Mouse (Mus musculus) lung, embryonic 14.5 days (tissue): ENCODE measurements at regions not wholly inside any gene's neighbourhood (a gene's known extent, or its start where the extent isn't known, plus 50 kb on each side); places are given as distances from the start of the nearest gene placed in this dataset.
A peak's percentile ranks its signal among the peaks of the same experiment; 100 is the strongest.

Experiments
- ATAC-seq: fragments of 200-750 bp; cut with Nextera tagmentation; 2 replicates; pipeline ENCODE4 v1.8.0; 2017; ENCODE audit warnings: mild to moderate bottlenecking, moderate TSS enrichment, moderate library complexity; ENCODE audit not compliant: insufficient read depth
- DNase-seq: peaks from one replicate; pipeline ENCODE4 v3.0.0-alpha.2; 2015
- H3K27ac ChIP-seq: fragments of 300-500 bp; sonication (generic); 2 replicates; pipeline ENCODE4 v1.5.1; 2014; ENCODE audit warnings: low read depth, mild to moderate bottlenecking, moderate library complexity
- H3K27me3 ChIP-seq: fragments of 300-500 bp; sonication (generic); 2 replicates; pipeline ENCODE4 v1.6.1; 2014; ENCODE audit warnings: low read length, control low read depth; ENCODE audit not compliant: insufficient read depth
- H3K36me3 ChIP-seq: fragments of 300-500 bp; sonication (generic); 2 replicates; pipeline ENCODE4 v1.6.1; 2014; ENCODE audit warnings: control low read depth; ENCODE audit not compliant: insufficient read depth
- H3K4me1 ChIP-seq: fragments of 300-500 bp; sonication (generic); 2 replicates; pipeline ENCODE4 v1.6.1; 2014; ENCODE audit warnings: antibody characterized with exemption, control low read depth; ENCODE audit not compliant: insufficient read depth
- H3K4me2 ChIP-seq: fragments of 300-500 bp; sonication (generic); 2 replicates; pipeline ENCODE4 v1.6.1; 2014; ENCODE audit warnings: mild to moderate bottlenecking
- H3K4me3 ChIP-seq: fragments of 300-500 bp; sonication (generic); 2 replicates; pipeline ENCODE4 v1.5.1; 2014; ENCODE audit warnings: low read depth, low read length
- H3K9ac ChIP-seq: fragments of 300-500 bp; sonication (generic); 2 replicates; pipeline ENCODE4 v1.6.1; 2014
- H3K9me3 ChIP-seq: fragments of 300-500 bp; sonication (generic); 2 replicates; pipeline ENCODE4 v1.6.1; 2016; ENCODE audit warnings: low read depth, low read length, control low read depth
- CTCF ChIP-seq: IDR thresholded peaks from 2 replicates; pipeline ENCODE4 v1.5.1; 2016; ENCODE audit warnings: antibody characterized with exemption, low read depth
- WGBS: fragments of 180-500 bp; shearing (Covaris S2); extraction: QIAGEN DNeasy Blood & Tissue Kit; methylation state at CpG from one replicate; pipeline ENCODE4 v1.1.7; 2014; 5-methylcytosine and 5-hydroxymethylcytosine counted together

- 70% methylated on average over 2 of the region's 2 CpGs for WGBS
- no peak overlapping the region for H3K4me3 ChIP-seq
Observed at GRCm38 (mm10) chr4:114317076-114317475, 89.4 kb upstream of the Trabd2b start.

GRCm38 (mm10) chr4:114320076-114320475 lies 86.4 kb upstream of the Trabd2b start:
- Histone ChIP-seq H3K4me1 (no peaks in the 10 kb centered on the region), H3K4me2 (no peak overlapping the region), H3K27me3 (no peaks in the 10 kb centered on the region), H3K27ac (no peak overlapping the region), H3K9ac (no peak overlapping the region), H3K9me3 (no peaks in the 10 kb centered on the region), H3K36me3 (no peaks in the 10 kb centered on the region), H3K4me3 (no peak overlapping the region)
- 57% methylated on average over 1 of the region's 1 CpGs for WGBS
- DNase-seq (no peak), ATAC-seq (no peak)
- no peak for TF ChIP-seq CTCF

More at GRCm38 (mm10) chr4:114317076-114317475, 89.4 kb upstream of the Trabd2b start:
- no peak overlapping the region for H3K4me2 ChIP-seq
- no peak overlapping the region for H3K27ac ChIP-seq
- no peaks in the 10 kb centered on the region for H3K36me3 ChIP-seq
- no peaks in the 10 kb centered on the region for H3K27me3 ChIP-seq
- TF ChIP-seq CTCF: no peak
- H3K4me1 ChIP-seq: no peaks in the 10 kb centered on the region
- no peaks in the 10 kb centered on the region for H3K9me3 ChIP-seq
- no peak overlapping the region for H3K9ac ChIP-seq
- no peak for ATAC-seq
- DNase-seq: no peak

GRCm38 (mm10) chr4:114321516-114322339 lies 84.8 kb upstream of the Trabd2b start:
- TF ChIP-seq CTCF: no peak
- Histone ChIP-seq H3K27me3 (no peaks in the 10 kb centered on the region), H3K9me3 (no peaks in the 10 kb centered on the region), H3K27ac (no peak overlapping the region), H3K4me2 (no peak overlapping the region), H3K4me1 (no peaks in the 10 kb centered on the region), H3K4me3 (no peak overlapping the region), H3K36me3 (no peaks in the 10 kb centered on the region), H3K9ac (no peak overlapping the region)
- no peak for DNase-seq
- ATAC-seq: no peak
- WGBS: 35% methylated on average over 3 of the region's 3 CpGs

- Histone ChIP-seq H3K27me3 (no peaks in the 10 kb centered on the region), H3K4me1 (no peaks in the 10 kb centered on the region), H3K4me3 (no peak overlapping the region), H3K9ac (no peak overlapping the region), H3K36me3 (no peaks in the 10 kb centered on the region), H3K9me3 (no peaks in the 10 kb centered on the region), H3K27ac (no peak overlapping the region), H3K4me2 (no peak overlapping the region)
- no peak for ATAC-seq
- DNase-seq: no peak
- WGBS: 82% methylated on average over 1 of the region's 1 CpGs
- no peak for TF ChIP-seq CTCF
Observed at GRCm38 (mm10) chr4:114329978-114330377, 76.5 kb upstream of the Trabd2b start.

- DNase-seq (no peak), ATAC-seq (no peak)
- H3K4me3 ChIP-seq: no peak overlapping the region
- H3K27me3 ChIP-seq: no peaks in the 10 kb centered on the region
- H3K4me1 ChIP-seq: no peaks in the 10 kb centered on the region
- H3K36me3 ChIP-seq: no peaks in the 10 kb centered on the region
- H3K9ac ChIP-seq: no peak overlapping the region
- no peaks in the 10 kb centered on the region for H3K9me3 ChIP-seq
- WGBS: 74% methylated on average over 3 of the region's 3 CpGs
- H3K4me2 ChIP-seq: no peak overlapping the region
- no peak overlapping the region for H3K27ac ChIP-seq
- no peak for TF ChIP-seq CTCF
Observed at GRCm38 (mm10) chr4:114331161-114331560, 75.4 kb upstream of the Trabd2b start.

- H3K4me2 ChIP-seq: no peak overlapping the region
- no peaks in the 10 kb centered on the region for H3K9me3 ChIP-seq
- ATAC-seq (no peak), DNase-seq (no peak)
- 80% methylated on average over 2 of the region's 2 CpGs for WGBS
- no peak overlapping the region for H3K4me3 ChIP-seq
- H3K9ac ChIP-seq: no peak overlapping the region
- H3K4me1 ChIP-seq: no peaks in the 10 kb centered on the region
- no peak for TF ChIP-seq CTCF
- H3K27ac ChIP-seq: no peak overlapping the region
- H3K36me3 ChIP-seq: no peaks in the 10 kb centered on the region
- no peaks in the 10 kb centered on the region for H3K27me3 ChIP-seq
Observed at GRCm38 (mm10) chr4:114334850-114335249, 71.7 kb upstream of the Trabd2b start.

- no peak overlapping the region for H3K4me3 ChIP-seq
- DNase-seq: peak; percentile 85
- H3K9ac ChIP-seq: no peak overlapping the region
- WGBS: 15% methylated on average over 4 of the region's 4 CpGs
- no peaks in the 10 kb centered on the region for H3K27me3 ChIP-seq
- H3K4me1 ChIP-seq: no peaks in the 10 kb centered on the region
- no peaks in the 10 kb centered on the region for H3K36me3 ChIP-seq
- peak; percentile 85 for ATAC-seq
- H3K4me2 ChIP-seq: no peak overlapping the region
- no peaks in the 10 kb centered on the region for H3K9me3 ChIP-seq
- no peak for TF ChIP-seq CTCF
- H3K27ac ChIP-seq: no peak overlapping the region
Observed at GRCm38 (mm10) chr4:114336029-114336746, 70.3 kb upstream of the Trabd2b start.
